Mouse (Mus musculus) forebrain, embryonic 11.5 days (tissue): ENCODE results near the gene Gngt2. TPM values are rescaled to one million over a fixed set of nuclear protein-coding genes. Genes with fewer than 3 reads are reported as not detected.

Experiments used
- ATAC-seq: fragments of 200-750 bp; cut with Nextera tagmentation; replicated peaks from 2 replicates; pipeline ENCODE4 v1.8.0; 2017; ENCODE audit warnings: moderate TSS enrichment; ENCODE audit not compliant: low FRiP score
- DNase-seq: peaks from one replicate; pipeline ENCODE4 v3.0.0-alpha.2; 2017; ENCODE audit warnings: low spot score
- H3K27ac ChIP-seq: fragments of 300-500 bp; sonication (generic); 2 replicates; pipeline ENCODE4 v1.5.1; 2014; ENCODE audit warnings: low read depth, low read length
- H3K27me3 ChIP-seq: fragments of 300-500 bp; sonication (generic); 2 replicates; pipeline ENCODE4 v1.6.1; 2014; ENCODE audit warnings: mild to moderate bottlenecking, low read length, mixed read lengths; ENCODE audit not compliant: control insufficient read depth, insufficient read depth
- H3K36me3 ChIP-seq: fragments of 300-500 bp; sonication (generic); 2 replicates; pipeline ENCODE4 v1.6.1; 2014; ENCODE audit warnings: mild to moderate bottlenecking, low read length, moderate library complexity, mixed read lengths; ENCODE audit not compliant: control insufficient read depth, insufficient read depth
- H3K4me1 ChIP-seq: fragments of 300-500 bp; sonication (generic); replicated peaks from 2 replicates; pipeline ENCODE4 v1.6.1; 2014; ENCODE audit warnings: low read length, mixed read lengths; ENCODE audit not compliant: control insufficient read depth, insufficient read depth
- H3K4me2 ChIP-seq: fragments of 300-500 bp; sonication (generic); 2 replicates; pipeline ENCODE4 v1.6.1; 2014; ENCODE audit warnings: low read depth, mild to moderate bottlenecking, low read length, moderate library complexity, mixed read lengths; ENCODE audit not compliant: severe bottlenecking
- H3K4me3 ChIP-seq: fragments of 300-500 bp; sonication (generic); 2 replicates; pipeline ENCODE4 v1.5.1; 2014; ENCODE audit warnings: low read depth, low read length
- H3K9ac ChIP-seq: fragments of 300-500 bp; sonication (generic); 2 replicates; pipeline ENCODE4 v1.6.1; 2014; ENCODE audit warnings: low read length
- H3K9me3 ChIP-seq: fragments of 300-500 bp; sonication (generic); 2 replicates; pipeline ENCODE4 v1.6.1; 2016; ENCODE audit warnings: low read length, mixed read lengths; ENCODE audit not compliant: control insufficient read depth
- WGBS: fragments of 180-500 bp; shearing (Covaris S2); extraction: QIAGEN DNeasy Blood & Tissue Kit; methylation state at CpG from one replicate; pipeline ENCODE4 v1.1.7; 2014; 5-methylcytosine and 5-hydroxymethylcytosine counted together
- polyA plus RNA-seq: library from polyadenylated mRNA; unstranded; fragments of >200 nt; fragmentation: Nextera tagmentation; extraction: Ambion mirVana; gene quantifications from 2 replicates; pipeline ENCODE4 v1.2.1, GENCODE M21; 2014

Gene Gngt2
- polyA plus RNA-seq, 1 experiment from 2014 or later, result 5.1 TPM

DNA sequence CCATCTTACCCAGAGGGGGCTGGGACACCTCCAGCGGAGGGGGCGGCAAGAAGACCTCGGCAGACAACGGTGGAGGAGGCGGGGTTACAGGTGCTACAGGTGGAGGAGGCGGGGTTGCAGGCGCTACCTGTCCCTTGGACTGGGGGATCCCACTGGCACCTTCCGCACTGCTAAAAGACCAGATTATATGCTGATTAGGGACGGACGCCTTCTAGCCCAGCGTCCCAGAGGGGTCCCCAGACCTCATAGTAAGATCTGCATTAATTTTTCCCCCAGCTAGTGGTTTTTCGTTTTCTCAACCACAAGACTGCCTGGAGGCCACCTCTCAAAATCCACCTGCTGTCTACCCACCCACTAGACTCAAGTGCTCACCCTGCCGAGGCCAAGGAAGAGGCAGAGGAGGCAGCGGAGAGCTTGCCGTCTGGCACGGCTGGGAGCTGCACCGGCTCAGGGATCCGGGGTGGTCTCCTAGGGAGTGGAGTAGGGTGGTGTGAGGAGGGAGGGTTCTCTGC lies 3.3 kb upstream of the Gngt2 start:
- peaks cover 71% of the 10 kb centered on the region for H3K27me3 ChIP-seq
- WGBS, result 4% methylated on average over 18 of the region's 18 CpGs
- DNase-seq (no peak), ATAC-seq (no peak)
- no peak overlapping the region for H3K4me2 ChIP-seq
- no peak overlapping the region for H3K9ac ChIP-seq
- no peak overlapping the region for H3K4me3 ChIP-seq
- H3K9me3 ChIP-seq, result no peaks in the 10 kb centered on the region
- H3K4me1 ChIP-seq, result peaks cover 5% of the 10 kb centered on the region; the same call in 1 of the 2 replicates
- H3K27ac ChIP-seq, result no peak overlapping the region
- no peaks in the 10 kb centered on the region for H3K36me3 ChIP-seq

DNA sequence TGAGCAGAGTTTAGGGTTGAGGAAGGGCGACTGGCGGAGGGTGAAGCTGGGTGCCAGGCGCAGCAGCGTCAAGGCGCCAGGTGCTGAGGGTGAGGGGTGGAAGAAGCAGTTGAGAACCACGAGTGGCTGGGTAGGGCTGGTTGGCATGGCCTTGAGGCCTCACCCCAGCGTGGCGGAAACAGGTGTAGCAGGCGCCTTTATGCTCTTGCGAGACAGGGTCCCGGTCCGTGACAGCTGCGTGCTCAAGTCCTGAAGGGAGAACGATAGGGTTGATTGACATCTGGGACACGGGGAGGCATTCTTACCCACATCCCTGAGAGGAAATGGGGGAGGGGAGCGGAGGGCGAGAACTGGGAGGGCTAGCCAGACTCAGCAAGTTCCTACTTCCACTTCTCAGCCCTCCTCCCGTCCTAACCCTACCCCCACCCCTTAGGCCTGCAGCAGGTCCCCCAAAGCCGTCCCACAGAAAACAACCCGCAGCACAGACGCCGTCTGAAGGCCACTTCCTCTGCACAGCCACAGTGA lies 2.8 kb upstream of the Gngt2 start:
- H3K4me1 ChIP-seq, result peaks cover 5% of the 10 kb centered on the region; the same call in 1 of the 2 replicates
- WGBS, result 4% methylated on average over 22 of the region's 22 CpGs
- no peak overlapping the region for H3K4me2 ChIP-seq
- ATAC-seq (no peak), DNase-seq (no peak)
- H3K27ac ChIP-seq, result no peak overlapping the region
- peaks cover 66% of the 10 kb centered on the region for H3K27me3 ChIP-seq
- H3K4me3 ChIP-seq, result no peak overlapping the region
- no peak overlapping the region for H3K9ac ChIP-seq
- no peaks in the 10 kb centered on the region for H3K9me3 ChIP-seq
- no peaks in the 10 kb centered on the region for H3K36me3 ChIP-seq

DNA sequence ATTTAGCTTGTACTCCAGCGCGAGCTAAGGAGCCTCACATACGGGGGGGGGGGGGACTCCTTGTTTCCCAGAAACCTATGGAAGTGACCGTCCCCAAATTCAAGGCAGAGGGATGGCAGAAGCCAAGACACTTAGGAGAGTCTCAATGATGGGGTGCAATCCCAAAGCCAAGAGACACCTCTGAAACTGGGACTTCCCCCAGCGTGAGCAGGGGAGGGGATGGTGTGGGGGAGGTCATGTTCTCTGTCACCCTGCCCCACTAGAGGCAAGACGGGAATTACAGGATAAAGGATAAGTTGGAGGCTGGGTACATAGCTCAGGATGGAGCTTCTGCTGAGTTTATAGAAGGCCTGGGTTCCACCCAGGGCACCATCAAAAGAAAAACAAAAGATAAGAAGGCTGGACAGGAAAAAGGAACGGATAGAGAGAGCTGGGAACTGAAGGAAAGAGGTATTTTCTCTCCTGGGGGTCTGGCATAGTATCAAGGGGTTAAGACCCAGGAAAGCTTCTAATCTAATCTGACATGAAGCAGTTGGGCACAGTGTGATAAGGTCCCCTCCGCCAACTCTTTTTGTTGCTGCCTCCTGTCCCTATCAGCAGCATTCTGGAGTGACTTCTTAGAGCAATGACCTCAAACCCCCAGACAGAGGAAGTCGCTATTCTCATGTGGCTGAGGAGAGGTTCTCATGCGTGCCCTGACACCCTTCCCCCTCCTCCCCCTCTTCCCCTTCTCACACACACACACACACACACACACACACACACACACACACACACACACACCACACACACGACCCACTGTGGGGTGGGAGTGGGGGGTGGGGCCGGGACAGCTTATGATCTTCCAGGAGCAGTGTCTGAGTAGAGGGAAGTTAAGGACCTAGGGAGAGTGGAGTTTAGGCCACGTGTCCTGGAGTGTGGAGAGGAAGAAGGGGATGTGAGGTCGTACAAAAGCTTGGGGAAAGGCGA lies 2.0 kb upstream of the Gngt2 start:
- peaks cover 58% of the 10 kb centered on the region for H3K27me3 ChIP-seq
- H3K9ac ChIP-seq, result no peak overlapping the region
- H3K36me3 ChIP-seq, result no peaks in the 10 kb centered on the region
- H3K4me1 ChIP-seq, result peaks cover 5% of the 10 kb centered on the region; the same call in 1 of the 2 replicates
- no peak overlapping the region for H3K4me2 ChIP-seq
- WGBS, result 19% methylated on average over 15 of the region's 15 CpGs
- H3K4me3 ChIP-seq, result no peak overlapping the region
- DNase-seq, result no peak
- no peaks in the 10 kb centered on the region for H3K9me3 ChIP-seq
- no peak for ATAC-seq
- no peak overlapping the region for H3K27ac ChIP-seq

DNA sequence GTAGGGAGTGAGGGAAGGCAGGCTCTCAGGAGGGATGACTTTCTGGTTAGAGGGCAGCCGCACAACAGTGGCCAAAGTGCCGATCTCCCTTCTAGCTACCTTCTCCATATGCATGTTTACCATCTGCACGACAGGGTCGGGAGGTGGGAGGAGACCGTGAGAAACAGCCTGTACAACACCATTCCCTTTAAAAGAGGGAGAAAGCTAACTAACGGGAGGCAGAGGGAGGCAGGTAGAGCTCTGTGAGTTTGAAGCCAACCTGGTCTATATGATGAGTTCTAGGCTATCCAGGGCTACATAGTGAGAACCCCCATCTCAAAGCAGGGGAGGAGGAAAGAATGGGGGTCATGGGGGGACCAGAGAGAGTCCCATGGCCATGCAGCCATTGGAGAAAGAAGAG lies 1.2 kb upstream of the Gngt2 start:
- Histone ChIP-seq H3K9me3 (no peaks in the 10 kb centered on the region), H3K4me1 (peaks cover 4% of the 10 kb centered on the region; the same call in 1 of the 2 replicates), H3K27ac (no peak overlapping the region), H3K4me3 (no peak overlapping the region), H3K4me2 (no peak overlapping the region), H3K27me3 (peaks cover 50% of the 10 kb centered on the region), H3K9ac (no peak overlapping the region), H3K36me3 (no peaks in the 10 kb centered on the region)
- ATAC-seq, result no peak
- WGBS, result 47% methylated on average over 6 of the region's 6 CpGs
- DNase-seq, result no peak

DNA sequence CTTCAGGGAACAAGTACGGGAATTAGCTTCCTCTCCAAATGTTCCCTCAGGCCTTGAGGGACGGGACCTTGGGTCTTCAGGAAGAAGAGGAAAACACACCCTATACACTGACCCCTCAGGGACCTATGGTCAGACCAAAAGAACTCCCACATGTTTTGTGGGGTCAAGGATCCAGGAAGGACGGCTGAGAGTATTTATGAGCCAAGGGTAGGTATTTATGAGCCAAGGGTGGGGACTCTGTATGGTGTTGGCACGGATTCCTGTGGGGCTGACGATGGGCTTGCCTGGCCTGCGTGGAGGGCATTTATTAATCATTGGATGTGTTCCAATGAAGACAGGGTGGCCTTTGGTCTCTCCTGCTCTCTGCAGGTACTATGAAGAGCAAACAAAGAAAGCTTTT lies 583 bp upstream of the Gngt2 start:
- ATAC-seq, result no peak
- Histone ChIP-seq H3K9me3 (no peaks in the 10 kb centered on the region), H3K36me3 (no peaks in the 10 kb centered on the region), H3K4me3 (no peak overlapping the region), H3K27me3 (peaks cover 45% of the 10 kb centered on the region), H3K4me1 (peaks cover 4% of the 10 kb centered on the region; the same call in 1 of the 2 replicates), H3K27ac (no peak overlapping the region), H3K9ac (no peak overlapping the region), H3K4me2 (no peak overlapping the region)
- 78% methylated on average over 6 of the region's 6 CpGs for WGBS
- DNase-seq, result no peak

DNA sequence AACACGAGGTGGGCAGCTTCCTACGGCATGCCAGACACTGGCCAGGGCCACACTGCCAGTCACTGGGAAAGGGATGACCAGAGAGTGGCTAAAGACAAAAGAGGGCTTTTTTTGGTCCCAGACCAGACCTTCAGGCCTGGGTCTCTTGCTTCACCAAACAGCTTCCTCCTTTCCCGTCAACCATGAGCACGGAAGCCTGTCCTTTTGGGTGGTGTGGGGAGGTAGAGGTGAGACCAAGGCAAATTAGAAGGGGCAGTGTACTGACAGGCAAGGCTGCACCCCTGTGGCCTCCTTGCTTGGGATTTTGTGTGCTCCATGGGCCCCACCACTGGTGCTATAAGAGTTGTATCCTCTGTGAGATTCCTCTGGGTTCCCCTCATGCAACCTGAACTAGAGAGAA lies 1.6 kb downstream of the Gngt2 start:
- Histone ChIP-seq H3K9me3 (no peaks in the 10 kb centered on the region), H3K4me1 (peaks cover 4% of the 10 kb centered on the region; the same call in 1 of the 2 replicates), H3K27me3 (peaks cover 24% of the 10 kb centered on the region), H3K27ac (no peak overlapping the region), H3K4me2 (no peak overlapping the region), H3K4me3 (no peak overlapping the region), H3K9ac (no peak overlapping the region), H3K36me3 (no peaks in the 10 kb centered on the region)
- no peak for DNase-seq
- ATAC-seq, result no peak
- 74% methylated on average over 4 of the region's 4 CpGs for WGBS

DNA sequence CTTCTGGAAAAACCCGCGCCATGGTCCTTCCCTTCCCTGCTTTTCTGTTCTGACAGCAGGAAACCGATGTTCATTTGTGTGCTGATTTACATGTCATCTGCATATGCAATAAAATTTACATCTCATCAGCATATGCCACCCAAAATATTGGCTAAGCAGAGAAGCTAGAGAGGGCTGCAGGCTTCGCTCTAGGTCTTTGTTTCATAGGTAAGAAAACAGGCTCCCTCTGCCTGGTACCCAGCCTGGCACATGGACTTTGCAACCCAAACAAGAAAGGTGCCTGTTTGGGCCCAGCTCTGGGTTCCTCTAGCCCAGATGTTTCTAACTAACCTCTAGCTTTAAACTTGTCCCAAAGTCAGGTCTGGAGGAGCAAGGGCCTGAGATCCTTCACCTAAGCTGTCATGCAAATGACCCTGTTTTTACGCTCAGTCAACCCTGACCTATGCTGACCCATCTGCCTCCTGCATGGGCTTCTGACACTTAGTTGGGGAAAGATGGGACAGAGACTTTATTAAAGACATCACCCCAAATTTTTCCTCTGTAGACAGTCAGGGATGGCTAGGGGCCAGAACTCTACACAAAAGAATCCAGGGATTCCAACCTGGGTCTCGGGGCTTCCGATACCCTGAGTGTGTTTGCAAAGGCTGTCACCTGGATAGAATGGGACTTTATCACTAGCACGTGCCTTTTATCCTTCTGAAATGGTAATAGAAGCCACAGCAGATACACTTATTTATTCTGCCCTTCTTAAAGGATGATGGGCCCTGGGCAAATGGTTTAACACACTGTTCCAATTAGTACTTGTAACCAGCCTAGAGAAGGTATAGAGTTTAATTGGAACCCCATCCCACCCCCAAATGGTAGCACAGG lies 2.2 kb downstream of the Gngt2 start:
- no peak for ATAC-seq
- Histone ChIP-seq H3K27me3 (peaks cover 17% of the 10 kb centered on the region), H3K4me1 (peaks cover 1% of the 10 kb centered on the region; the same call in 1 of the 2 replicates), H3K36me3 (no peaks in the 10 kb centered on the region), H3K27ac (no peak overlapping the region), H3K4me2 (no peak overlapping the region), H3K4me3 (no peak overlapping the region), H3K9me3 (no peaks in the 10 kb centered on the region), H3K9ac (no peak overlapping the region)
- WGBS, result 75% methylated on average over 8 of the region's 8 CpGs
- no peak for DNase-seq
